Mouse (Mus musculus) MEL (cell line): ENCODE results near the gene Tfpi.

Experiments
- CTCF ChIP-seq, 3 experiments: IDR thresholded peaks in 2 of 3; conservative IDR thresholded peaks in 1 of 3; 2 replicates each; pipeline ENCODE4 v1.5.1; 2011 to 2012; ENCODE audit warnings: low read length in 3 of 3, low read depth in 2 of 3, mild to moderate bottlenecking in 2 of 3, improper control_type of control experiment in 1 of 3, inconsistent platforms in 1 of 3, mixed read lengths in 1 of 3, moderate library complexity in 1 of 3; ENCODE audit not compliant: control insufficient read depth in 1 of 3, insufficient read depth in 1 of 3, poor library complexity in 1 of 3, severe bottlenecking in 1 of 3
- ELF1 ChIP-seq: IDR thresholded peaks from 2 replicates; pipeline ENCODE4 v1.6.1; 2014; ENCODE audit warnings: low read depth, mild to moderate bottlenecking, inconsistent platforms, low read length, improper control_type of control experiment, moderate library complexity
- GABPA ChIP-seq: IDR thresholded peaks from 2 replicates; pipeline ENCODE4 v1.6.1; 2012; ENCODE audit warnings: low read depth, mild to moderate bottlenecking, inconsistent platforms, low read length, improper control_type of control experiment, moderate library complexity
- GATA1 ChIP-seq: IDR thresholded peaks from 2 replicates; pipeline ENCODE4 v1.6.1; 2011; ENCODE audit warnings: low read depth, low read length, improper control_type of control experiment
- KAT2A ChIP-seq: conservative IDR thresholded peaks from 2 replicates; pipeline ENCODE4 v1.6.1; 2012; ENCODE audit warnings: low read depth, low read length, improper control_type of control experiment, inconsistent platforms
- MEF2A ChIP-seq: IDR thresholded peaks from 2 replicates; pipeline ENCODE4 v1.6.1; 2014; ENCODE audit warnings: low read depth, mild to moderate bottlenecking, inconsistent platforms, low read length, improper control_type of control experiment; ENCODE audit not compliant: poor library complexity, insufficient replicate concordance, severe bottlenecking; ENCODE audit errors: extremely low read depth
- MXI1 ChIP-seq: IDR thresholded peaks from 2 replicates; pipeline ENCODE4 v1.6.1; 2011; ENCODE audit warnings: mild to moderate bottlenecking, low read depth, low read length, improper control_type of control experiment
- POLR2A ChIP-seq, 2 experiments: IDR thresholded peaks; 2 replicates each; pipeline ENCODE4 v1.6.1; 2011 to 2012; ENCODE audit warnings: low read length in 2 of 2, mild to moderate bottlenecking in 2 of 2, control low read depth in 1 of 2, improper control_type of control experiment in 1 of 2, low read depth in 1 of 2, moderate library complexity in 1 of 2; ENCODE audit not compliant: control insufficient read depth in 1 of 2, insufficient read depth in 1 of 2, poor library complexity in 1 of 2
- POLR2AphosphoS2 ChIP-seq: IDR thresholded peaks from 2 replicates; pipeline ENCODE4 v1.6.1; 2011; ENCODE audit warnings: low read length, improper control_type of control experiment
- SIN3A ChIP-seq: IDR thresholded peaks from 2 replicates; pipeline ENCODE4 v1.6.1; 2012; ENCODE audit warnings: low read length, improper control_type of control experiment, inconsistent platforms
- TCF12 ChIP-seq: IDR thresholded peaks from 2 replicates; pipeline ENCODE4 v1.6.1; 2014; ENCODE audit warnings: low read depth, mild to moderate bottlenecking, inconsistent platforms, low read length, improper control_type of control experiment, moderate library complexity
- USF2 ChIP-seq, 2 experiments: IDR thresholded peaks; 2 replicates each; pipeline ENCODE4 v1.6.1; 2011 to 2012; ENCODE audit warnings: improper control_type of control experiment in 2 of 2, low read length in 2 of 2, borderline replicate concordance in 1 of 2, inconsistent platforms in 1 of 2, low read depth in 1 of 2, mild to moderate bottlenecking in 1 of 2; ENCODE audit not compliant: insufficient read depth in 1 of 2
- ZC3H11A ChIP-seq: IDR thresholded peaks from 2 replicates; pipeline ENCODE4 v1.6.1; 2012; ENCODE audit warnings: low read depth, mild to moderate bottlenecking, inconsistent platforms, low read length, improper control_type of control experiment

DNA sequence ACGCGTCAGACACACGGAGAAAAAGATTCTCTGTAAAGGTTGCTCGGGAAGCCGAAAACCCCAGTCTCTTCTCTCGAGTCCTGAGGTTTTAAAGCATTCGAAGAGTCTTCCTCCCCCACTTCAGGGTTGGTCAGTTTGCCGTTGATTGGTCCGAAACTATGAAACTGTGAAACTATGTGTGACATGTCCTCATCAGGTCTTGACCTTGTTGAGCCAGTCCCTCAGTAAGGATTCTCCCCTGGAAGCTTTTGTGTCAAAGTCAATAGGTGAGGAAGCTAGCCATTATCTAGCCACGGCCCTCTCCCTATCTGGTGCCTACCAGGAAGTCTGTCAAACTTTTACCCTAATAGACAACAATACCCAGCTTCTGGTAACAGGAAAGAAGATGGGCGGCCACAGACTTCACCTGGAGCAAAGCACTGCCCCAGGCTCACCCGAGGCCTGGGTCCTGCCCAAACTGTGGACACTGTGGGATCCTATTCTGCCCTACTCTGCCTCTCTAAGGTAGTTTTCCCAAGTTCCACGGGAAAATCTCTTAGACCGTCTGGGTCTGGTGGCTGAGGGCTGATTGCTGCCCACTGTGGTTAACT, 2.5 kb downstream of the Tfpi start:
- no peak for TF ChIP-seq USF2 (IDR thresholded peaks at IDR 0.05; ENCODE audit: borderline replicate concordance in 1 of 2, insufficient read depth in 1 of 2, low read depth in 1 of 2, low read length in 2 of 2)
- no peak for TF ChIP-seq MEF2A
- TF ChIP-seq GATA1: no peak
- no peak for TF ChIP-seq SIN3A
- TF ChIP-seq KAT2A: no peak
- TF ChIP-seq GABPA: no peak
- TF ChIP-seq TCF12: no peak
- TF ChIP-seq ZC3H11A: no peak
- no peak for TF ChIP-seq CTCF (IDR thresholded peaks at IDR 0.05 in 2 of 3, conservative IDR thresholded peaks at IDR 0.05 in 1 of 3; ENCODE audit: control insufficient read depth in 1 of 3, insufficient read depth in 1 of 3, low read depth in 2 of 3, low read length in 3 of 3, poor library complexity in 1 of 3, severe bottlenecking in 1 of 3)
- no peak for TF ChIP-seq POLR2AphosphoS2
- TF ChIP-seq POLR2A (IDR thresholded peaks at IDR 0.05; ENCODE audit: control insufficient read depth in 1 of 2, insufficient read depth in 1 of 2, low read depth in 1 of 2, low read length in 2 of 2, poor library complexity in 1 of 2): no peak
- TF ChIP-seq MXI1: no peak
- TF ChIP-seq ELF1: no peak
